Mouse (Mus musculus): ENCODE measurements around the gene Gm29094.
"Not testable (repeated sequence)": the region's sequence is repeated elsewhere in the genome, so short reads cannot be mapped to it uniquely, and the experiment has no call there.

Gm29094 gene

DNA sequence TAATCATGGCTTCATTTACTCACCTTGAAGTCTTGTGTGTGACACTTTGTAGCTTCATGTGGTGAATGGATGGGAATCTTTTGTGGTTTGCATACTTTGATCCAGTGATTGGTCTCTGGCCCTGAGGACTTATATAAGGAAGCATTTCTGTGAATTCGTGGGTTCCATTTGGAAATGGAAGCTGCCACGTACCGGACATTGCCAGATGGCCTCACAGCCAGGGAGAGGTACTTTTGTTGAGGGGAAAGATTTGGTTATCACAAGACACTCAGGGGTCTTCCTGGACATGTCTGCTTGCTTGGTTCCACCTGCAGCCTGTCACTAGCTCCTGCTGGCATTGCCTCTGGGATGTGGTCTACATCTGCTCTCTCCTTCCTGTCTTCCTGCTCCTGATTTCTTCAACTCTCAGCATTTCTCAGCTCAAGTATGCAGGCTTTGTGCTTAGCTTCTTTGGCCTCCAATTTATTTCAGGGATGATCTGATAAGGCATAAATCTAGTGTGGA, 41.4 kb downstream of the Gm29094 start:
- not testable (repeated sequence) for DNase-seq (ENCODE audit: low read depth)

DNA sequence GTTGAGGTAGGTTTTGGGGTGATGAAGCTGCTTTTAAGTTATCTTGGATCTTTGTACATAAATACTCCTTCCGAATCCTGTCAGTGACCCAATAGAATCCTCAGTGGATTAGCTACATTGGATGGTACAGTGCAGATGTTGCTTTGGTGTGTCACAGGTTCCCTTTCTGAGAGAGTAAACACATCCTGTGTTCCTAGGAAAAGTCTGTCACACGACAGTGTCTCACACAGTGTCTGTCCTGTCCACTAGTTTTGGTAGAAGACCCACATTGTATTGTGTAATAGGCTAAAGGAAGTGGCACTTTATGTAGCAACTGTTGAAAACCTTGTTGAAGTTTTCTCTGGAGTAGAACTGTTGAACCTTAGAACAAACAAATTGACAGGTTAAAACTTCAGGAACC, 54.2 kb downstream of the Gm29094 start:
- DNase-seq (ENCODE audit: low read depth): no peak

DNA sequence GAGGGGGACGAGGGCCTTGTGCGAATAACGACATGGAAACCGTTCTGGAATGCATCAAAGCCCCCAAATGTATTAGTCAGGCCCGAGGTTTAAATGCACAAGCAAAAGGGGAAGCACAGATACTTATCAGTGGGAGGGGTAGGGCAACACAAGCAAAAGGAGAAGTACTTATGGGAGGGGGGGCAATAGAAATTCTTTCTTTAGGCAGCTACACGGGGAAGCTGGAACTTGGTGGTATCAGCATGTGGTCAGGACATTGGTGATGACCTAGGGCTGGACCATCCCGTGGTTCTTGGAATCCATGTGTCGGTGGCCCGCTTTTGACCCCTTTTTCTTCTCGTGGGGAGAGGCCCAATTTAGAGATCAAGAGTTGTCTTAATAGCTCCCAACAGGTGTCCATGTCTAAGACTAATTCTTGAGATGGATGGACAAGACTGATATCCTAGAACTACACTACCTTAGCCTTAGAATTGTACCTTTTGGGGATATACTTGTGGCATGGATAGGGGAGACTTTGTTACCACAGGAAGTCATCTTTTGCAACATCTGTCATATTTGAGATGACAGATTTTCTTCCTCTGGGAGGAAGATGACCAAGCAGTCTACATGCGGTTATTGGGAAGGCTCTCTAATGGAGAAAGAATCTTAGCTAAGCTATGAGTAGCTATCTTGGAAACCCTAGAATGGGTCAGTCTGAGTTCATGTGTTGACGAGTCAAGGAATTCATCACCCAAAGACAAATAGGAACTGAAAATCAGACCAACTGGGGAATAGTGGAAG, 57.6 kb downstream of the Gm29094 start:
- no peak for DNase-seq (ENCODE audit: low read depth)

DNA sequence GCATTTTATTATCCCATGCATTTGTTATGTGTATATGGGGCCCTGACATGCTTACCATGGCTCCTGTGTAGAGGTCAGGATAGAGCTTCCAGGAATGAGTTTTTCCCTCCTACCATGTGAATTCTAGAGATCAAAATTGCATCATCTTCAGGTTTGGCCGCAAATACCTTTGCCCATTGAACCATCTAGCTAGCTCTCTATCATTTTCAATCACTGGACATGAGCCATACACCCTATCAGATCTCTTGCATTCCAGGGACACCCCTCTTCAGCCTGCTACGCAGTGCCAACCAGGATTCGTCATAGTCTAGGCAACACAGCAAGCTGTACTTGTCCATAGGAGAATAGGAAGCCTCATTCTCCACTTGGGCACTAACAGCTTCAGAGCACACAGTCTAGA, 64.8 kb downstream of the Gm29094 start:
- DNase-seq (ENCODE audit: low read depth): no peak

DNA sequence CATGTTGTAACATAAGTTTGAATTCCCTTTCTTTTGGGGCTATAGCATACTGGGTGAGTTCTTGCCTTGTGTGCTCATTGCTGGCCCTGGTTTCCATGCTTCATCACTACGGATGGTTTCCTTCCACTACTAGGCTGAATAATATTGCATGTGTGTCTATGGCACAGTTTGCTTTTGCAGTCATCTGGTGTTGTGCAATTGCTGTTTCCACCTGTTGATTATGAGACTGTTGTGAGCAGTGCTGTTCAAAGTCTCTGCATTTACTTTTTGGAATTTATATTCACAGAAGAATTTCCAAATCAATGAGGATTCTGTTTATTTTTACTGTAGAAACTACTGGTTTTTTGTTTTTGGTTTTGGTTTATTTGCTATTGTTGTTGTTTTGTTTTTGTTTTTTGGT, 65.4 kb downstream of the Gm29094 start:
- DNase-seq (ENCODE audit: low read depth): no peak

All from NIH3T3 (cell line).